Mouse (Mus musculus) gastrocnemius, postnatal 4 days (tissue): ENCODE measurements at regions not wholly inside any gene's neighbourhood (a gene's known extent, or its start where the extent isn't known, plus 50 kb on each side); places are given as distances from the start of the nearest gene placed in this dataset.

Experiments
- DNase-seq, 2 experiments: peaks; one replicate each; pipeline ENCODE4 v3.0.0; 2021 to 2022; ENCODE audit warnings: low spot score in 2 of 2, mixed read lengths in 2 of 2

- no peak for DNase-seq
These were observed 121.7 kb upstream of the Prep start for GRCm38 (mm10) chr10:44945205-44945725.

DNA sequence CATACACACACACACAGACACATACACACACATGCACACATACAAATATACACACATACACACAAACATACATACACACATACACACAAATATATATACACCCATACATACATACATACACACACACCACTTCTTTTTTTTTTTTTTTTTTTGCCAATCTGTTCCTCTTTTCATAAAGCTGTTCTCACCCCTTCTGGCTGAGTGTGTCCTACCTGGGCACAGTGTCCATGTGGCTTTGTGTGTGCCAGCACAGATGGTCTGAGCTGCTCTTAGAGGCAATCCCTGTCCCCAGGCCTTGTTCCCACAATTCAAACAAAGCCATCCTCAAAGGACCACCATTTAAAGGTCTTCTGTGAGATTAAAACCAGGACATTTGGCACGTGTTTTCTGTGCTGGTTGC is 127.6 kb upstream of the Prep start:
- no peak for DNase-seq

DNA sequence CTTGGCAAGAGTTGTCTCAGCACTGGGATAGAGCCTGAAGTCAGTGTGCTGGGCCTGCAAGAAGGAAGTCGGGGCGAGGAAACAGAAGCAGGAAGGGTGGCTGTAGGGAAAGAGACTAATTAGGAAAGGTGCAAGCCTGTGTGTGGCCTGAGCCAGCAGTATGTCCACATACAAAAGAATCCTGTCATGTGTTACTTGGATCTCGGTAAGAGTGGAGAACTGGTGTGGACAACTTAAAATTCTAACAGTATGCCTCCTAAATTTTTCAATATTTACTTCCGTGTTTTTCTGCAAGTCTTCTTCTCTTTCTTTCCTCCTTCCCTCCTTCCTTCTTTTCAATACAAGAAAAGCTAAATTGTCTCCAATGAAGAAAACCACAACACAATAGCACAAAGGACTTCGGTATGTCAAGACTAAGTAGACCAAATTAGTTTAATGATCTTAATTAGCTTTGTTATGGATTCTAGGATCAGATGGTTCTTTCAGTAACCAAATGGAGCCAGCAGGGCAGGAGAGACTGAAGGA is 130.0 kb upstream of the Prep start:
- DNase-seq, result no peak

- no peak for DNase-seq
These were observed 136.2 kb upstream of the Prep start for GRCm38 (mm10) chr10:44930796-44931195.

- no peak for DNase-seq
These were observed 153.1 kb upstream of the Prep start for GRCm38 (mm10) chr10:44913751-44914388.

- no peak for DNase-seq
These were observed 162.5 kb upstream of the Prep start for GRCm38 (mm10) chr10:44904520-44904919.

DNA sequence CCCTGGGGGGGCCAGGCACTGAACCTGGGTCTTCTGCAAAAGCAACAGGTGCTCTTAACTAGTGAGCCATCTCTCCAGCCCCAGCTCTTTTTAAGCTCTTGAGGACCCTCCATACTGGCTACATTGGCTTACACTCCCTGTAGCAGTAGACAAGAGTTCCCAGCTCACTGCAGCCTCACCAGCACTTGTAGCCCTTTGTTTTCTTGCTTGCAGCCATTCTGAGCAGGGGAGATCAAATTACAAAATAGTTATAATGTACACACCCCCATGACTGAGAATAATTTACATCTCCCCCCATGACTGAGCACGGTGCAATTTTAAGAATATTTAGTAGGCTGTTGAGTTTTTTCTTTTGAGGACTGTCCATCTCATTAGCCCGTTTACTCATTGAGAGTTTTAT is 165.8 kb upstream of the Prep start:
- DNase-seq, result no peak

- no peak for DNase-seq
These were observed 174.9 kb upstream of the Prep start for GRCm38 (mm10) chr10:44892124-44892523.

DNA sequence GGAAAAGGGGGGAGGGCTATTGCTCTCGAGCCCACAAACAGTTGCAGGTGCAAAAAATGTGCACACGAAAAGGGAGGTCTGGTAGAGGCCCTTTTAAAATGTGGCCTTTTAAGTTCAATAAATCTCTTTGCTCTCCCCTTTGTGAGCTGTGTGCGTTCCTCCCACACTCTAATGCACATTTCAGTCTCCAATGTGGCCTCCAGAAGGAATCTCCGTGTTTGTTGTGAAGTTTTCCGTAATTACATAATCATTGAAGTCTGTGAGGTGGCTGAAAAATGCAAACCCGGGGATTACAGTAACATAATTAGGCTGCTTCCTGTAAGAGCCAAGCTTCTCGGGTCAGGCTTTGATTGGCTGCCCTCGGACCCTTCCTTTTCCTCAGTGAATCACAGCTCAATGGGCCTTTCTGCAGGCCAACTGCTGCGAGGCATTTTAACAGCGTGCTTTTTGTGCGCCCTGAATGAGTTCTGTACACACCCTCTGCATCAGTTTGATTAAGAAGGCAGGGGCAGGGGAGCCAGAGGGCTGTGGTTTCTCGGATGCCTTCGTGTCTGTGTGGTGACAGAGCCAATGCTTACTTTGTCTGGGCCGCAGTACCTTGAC is 179.8 kb upstream of the Prep start:
- DNase-seq, result no peak

DNA sequence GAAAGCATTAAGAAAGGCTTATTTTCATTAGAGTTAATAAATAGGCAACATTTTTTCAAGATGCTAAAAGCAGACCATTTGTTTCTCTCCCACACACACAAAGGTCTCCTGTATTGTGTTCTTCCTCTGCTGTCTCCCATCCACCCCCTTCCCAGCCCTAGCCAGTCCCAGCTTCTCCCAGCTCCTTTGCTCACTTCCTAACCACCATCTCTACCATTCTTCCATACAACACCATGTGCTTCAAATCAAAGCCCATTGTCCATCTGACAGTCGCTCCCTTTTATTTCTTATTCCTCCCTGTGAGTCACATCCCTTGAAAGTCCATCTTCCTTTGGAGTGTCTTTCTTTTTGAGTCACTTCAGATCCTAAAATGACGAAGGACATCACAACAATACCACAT is 185.0 kb upstream of the Prep start:
- no peak for DNase-seq

GRCm38 (mm10) chr10:44877076-44877663 is 189.8 kb upstream of the Prep start:
- DNase-seq, result no peak

DNA sequence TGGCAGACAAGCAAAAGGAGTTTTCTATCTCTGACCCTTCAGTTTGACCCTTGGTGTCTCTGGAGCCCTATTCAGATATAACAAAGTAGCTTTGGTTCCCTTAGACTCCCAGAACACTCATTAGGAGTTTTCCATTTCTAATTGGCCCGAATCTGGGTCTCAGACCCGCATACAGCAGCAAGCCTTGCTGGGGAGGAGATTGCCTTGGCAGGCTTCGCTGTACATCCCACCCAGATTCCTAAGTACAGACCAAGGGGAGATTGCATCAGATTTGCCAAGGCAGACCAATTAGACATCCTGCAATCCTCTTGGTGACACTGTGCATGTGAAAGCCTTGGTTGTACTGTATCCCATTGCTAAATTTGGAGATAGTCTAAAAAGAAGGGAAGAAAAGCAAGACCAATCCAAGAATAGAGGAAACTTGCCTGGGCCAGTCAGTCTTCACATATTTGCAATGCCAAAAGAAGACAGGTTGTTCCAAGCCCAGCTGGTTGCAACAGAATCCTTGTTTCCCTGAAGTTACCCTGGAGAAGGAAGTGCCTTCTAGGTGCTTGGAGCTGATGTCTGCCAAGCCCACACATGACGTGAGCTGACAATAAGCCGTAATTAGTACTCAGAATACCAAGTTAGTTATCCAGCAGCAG is 193.2 kb upstream of the Prep start:
- no peak for DNase-seq

GRCm38 (mm10) chr10:44864191-44864747 is 202.7 kb upstream of the Prep start:
- DNase-seq, result no peak

GRCm38 (mm10) chr10:44862360-44862674 is 204.7 kb upstream of the Prep start:
- DNase-seq, result peak in 1 of 2 experiments; percentile 11

- no peak for DNase-seq
These were observed 205.2 kb upstream of the Prep start for GRCm38 (mm10) chr10:44861671-44862359.

DNA sequence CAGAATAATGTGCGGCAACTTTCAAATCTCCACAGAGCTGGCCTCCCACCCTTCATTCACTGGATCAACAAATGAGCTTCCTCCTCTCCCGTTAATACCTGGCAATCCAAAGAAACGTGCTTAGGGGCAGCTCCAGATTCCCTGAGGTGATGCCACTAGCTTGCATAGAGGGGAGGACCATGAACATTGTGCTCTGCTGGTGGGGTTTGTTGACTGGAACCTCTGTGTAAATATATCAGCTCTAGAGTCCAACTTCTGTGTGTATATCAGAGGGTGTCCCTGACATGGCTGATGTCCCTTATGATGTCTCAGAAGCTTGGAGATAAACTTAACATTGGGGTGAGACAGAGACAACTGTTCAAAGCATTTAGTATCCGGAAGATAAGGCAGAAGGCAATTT is 209.6 kb upstream of the Prep start:
- DNase-seq, result no peak

DNA sequence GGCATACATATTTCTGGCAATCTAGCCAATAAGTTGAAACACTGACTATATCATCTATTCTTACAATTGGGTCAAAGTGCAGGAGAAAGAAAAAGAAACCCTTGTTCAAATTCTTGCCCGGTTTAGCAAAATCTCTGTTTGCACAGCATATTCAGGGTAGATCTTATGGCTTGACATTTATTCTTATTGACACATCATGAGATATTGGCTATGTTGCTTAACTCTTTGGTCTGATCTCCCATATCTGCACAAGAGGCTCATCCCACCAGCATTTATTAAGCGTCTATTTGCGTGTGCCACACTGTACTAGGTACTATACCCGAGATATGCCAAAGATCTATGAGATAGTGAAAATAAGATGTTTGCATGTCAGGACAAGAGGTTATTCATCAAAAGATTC is 212.9 kb upstream of the Prep start:
- no peak for DNase-seq

GRCm38 (mm10) chr10:44849016-44849415 is 218.0 kb upstream of the Prep start:
- DNase-seq, result no peak

- DNase-seq, result no peak
These were observed 220.2 kb upstream of the Prep start for GRCm38 (mm10) chr10:44846765-44847164.

DNA sequence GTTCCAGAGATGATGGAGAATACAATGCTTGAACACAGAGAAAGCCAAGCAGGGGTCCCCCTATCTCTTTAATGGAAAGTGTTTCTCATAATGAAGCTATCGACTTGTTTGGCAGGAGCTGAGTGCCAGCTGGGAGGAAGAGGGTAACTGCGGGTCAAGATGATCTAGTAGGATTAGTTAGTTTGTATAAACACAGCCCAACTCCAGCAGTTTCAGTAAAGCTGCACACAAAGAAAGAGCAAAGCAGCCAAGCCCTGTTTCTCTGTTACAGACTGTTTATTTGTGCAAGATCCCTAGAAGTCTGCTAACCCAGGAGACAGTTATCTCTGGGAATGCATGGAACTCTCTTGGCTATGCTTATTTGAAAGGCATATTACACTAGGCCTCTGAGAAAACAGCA is 220.9 kb upstream of the Prep start:
- no peak for DNase-seq

DNA sequence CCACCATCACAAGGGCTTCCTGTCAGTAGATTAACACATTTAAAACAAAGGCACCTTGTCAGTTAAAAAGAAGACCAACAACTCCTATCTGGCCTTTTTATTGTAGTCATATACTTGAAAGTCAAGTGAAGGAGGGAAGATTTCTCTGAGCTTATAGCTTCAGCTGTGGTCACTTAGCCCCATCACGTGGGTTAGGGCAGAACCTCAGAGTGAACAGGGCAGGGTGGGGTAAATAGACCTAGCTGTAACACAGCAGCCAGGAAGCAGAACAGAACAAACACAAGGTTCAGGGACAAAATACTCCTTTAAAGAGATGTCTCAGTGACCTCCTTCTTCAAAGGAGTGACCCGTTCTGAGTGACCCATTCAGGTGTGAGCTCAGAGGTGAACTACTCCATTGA is 226.6 kb upstream of the Prep start:
- DNase-seq, result no peak
